Mouse (Mus musculus) megakaryocyte, embryonic 14.5 days (primary cell): ENCODE data around the gene Tut4.

ENCODE experiments used
- FLI1 ChIP-seq: IDR thresholded peaks from 2 replicates; pipeline ENCODE4 v1.6.1; 2012; ENCODE audit warnings: low read length, inconsistent platforms, mixed read lengths
- GATA1 ChIP-seq: IDR thresholded peaks from 3 replicates; pipeline ENCODE4 v1.6.1; 2012; ENCODE audit warnings: mixed read lengths, low read length, inconsistent platforms, borderline replicate concordance

GRCm38 (mm10) chr4:108565026-108565425, 105.8 kb downstream of the Tut4 start:
- no peak for TF ChIP-seq FLI1
- no peak for TF ChIP-seq GATA1
